Mouse (Mus musculus): Measurements from ENCODE around the gene Ndufa3. TPM values are rescaled to one million over a fixed set of nuclear protein-coding genes. Genes with fewer than 3 reads are reported as not detected.

Ndufa3 gene
- total RNA-seq, 1 experiment from 2014 or later: 163 TPM

DNA sequence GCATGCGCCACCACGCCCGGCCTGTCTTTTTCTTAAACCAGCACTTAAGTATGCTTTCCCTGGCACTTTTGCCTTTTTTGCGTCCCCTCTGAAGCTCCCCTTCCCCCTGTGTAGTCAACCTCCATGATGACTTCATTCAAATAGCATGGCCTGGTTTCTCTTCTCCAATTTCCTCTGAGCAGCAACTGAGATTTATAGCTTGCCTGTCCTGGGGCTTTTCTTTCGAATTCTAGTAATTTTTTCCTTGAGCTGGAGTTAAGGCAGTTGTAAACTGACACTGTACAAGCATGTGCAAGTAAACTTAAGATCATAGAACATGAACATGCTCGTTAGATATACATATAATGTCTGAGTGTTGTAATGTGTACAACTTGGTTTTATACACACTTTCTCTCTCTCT lies 9.8 kb upstream of the Ndufa3 start:
- no peak for ATAC-seq (replicated peaks; ENCODE audit: insufficient number of reproducible peaks, low FRiP score, low TSS enrichment, poor library complexity, severe bottlenecking)

DNA sequence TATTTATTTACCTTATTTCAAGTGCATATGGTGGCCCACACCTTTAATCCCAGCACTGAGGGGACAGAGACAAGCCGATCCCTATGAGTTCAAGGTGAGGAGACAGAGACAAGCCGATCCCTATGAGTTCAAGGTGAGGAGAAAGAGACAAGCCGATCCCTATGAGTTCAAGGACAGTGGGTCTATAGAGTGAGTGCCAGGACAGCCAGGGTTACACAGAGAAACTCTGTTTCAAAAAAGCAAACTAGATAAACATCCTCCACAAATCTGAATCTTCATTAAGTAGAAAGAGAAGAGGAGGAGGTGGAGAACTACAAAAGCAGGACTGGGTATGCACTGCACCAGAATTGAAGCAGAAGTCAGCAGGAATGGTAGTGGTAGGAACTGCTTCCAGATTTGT lies 8.5 kb upstream of the Ndufa3 start:
- no peak for ATAC-seq (replicated peaks; ENCODE audit: insufficient number of reproducible peaks, low FRiP score, low TSS enrichment, poor library complexity, severe bottlenecking)

DNA sequence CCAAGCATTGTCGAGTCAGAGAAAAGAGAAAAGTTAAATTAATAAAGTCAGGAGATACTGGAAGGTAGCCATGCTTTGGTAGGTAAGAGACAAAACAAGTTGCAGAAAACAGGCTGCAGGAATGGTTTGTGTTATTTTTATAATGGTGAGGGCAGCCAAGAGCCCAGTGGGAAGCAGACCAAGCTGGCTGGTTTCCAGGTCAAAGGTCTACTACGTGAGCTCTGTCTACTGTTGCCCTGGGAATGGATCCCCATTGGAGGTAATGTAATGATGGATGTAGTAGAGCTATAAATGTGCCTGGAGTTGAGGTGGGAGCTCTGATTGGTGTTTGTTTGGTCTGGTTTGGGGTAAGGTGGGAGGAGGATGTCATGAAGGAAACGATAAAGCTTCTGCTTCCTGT lies 8.1 kb upstream of the Ndufa3 start:
- ATAC-seq (replicated peaks; ENCODE audit: insufficient number of reproducible peaks, low FRiP score, low TSS enrichment, poor library complexity, severe bottlenecking): no peak

DNA sequence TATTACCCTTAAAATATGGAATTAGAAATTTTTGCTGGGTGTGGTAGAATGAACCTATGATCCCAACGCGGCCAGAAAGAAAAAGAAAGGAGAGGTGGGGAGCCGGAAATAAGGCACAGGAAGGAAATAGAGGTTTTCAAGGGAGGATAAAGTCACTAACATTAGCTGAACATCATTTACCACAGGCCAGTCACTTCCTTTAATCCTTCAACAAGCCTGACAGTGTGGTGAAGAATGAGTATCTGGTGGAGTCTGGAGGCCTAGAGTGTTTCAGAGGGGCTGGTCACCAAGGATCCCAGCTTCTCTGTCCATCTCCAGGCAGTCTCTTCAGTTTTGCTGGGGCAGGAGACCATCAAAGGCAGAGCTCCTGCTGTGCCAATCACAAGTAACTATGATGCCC lies 6.7 kb upstream of the Ndufa3 start:
- no peak for ATAC-seq (replicated peaks; ENCODE audit: insufficient number of reproducible peaks, low FRiP score, low TSS enrichment, poor library complexity, severe bottlenecking)

DNA sequence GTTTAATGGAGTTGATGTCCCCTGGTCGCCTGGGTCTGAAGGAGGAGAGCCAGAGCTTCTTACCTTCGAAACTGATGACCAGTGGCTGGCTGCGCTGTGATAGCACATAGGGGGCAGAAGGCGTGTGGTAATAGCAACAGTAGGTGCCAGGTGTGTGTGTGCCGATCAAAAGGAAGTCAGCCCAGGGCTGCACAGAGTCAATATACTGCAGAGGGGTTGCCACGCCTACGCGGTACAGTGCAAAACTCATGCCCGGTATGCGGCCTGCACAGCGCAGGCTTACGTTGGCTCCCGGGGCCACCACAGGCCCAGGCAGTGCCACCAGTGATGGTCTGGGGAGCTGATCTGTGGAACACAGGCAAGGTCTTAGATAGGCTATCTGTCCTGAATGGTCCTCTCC lies 6.2 kb upstream of the Ndufa3 start:
- ATAC-seq (replicated peaks; ENCODE audit: insufficient number of reproducible peaks, low FRiP score, low TSS enrichment, poor library complexity, severe bottlenecking): no peak

DNA sequence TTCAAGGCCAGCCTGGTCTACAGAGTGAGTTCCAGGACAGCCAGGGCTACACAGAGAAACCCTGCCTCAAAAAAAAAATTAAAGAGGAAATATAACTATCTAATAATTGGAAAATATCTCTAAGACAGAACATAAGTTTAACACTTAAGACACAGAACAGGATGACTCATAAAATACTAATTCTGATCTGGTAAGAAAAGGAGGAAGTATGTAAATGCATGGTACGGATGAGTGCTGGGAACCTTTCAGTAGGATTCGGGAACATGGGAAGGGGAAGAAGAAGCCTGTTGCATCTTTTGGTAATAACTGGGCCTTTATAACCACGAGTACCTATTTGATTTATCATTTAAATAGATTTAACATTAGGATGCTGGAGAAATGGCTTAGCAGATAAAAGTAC lies 3.2 kb upstream of the Ndufa3 start:
- no peak for ATAC-seq (replicated peaks; ENCODE audit: insufficient number of reproducible peaks, low FRiP score, low TSS enrichment, poor library complexity, severe bottlenecking)

DNA sequence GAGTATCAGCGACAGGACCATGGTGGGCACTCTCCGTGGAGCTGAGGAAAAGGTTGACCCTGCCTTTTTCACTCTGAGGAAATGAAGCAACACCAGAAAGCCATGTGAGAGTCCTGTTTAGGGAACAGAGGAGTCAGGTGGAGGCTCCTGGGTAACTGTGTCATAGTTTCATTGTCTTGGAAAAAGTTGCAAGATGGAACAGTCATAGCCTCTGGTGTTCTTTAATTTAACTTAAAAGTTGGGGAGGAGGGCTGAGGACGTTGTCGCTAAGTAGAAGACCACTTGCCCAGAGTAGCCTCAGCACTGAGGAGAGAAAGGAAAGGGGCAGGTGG lies 1.1 kb upstream of the Ndufa3 start, which contains the start of gene Oscar:
Gene Oscar, minus strand, starts transcription at position 101 of the 332 bp plus-strand sequence.
- ATAC-seq (replicated peaks; ENCODE audit: insufficient number of reproducible peaks, low FRiP score, low TSS enrichment, poor library complexity, severe bottlenecking): no peak

DNA sequence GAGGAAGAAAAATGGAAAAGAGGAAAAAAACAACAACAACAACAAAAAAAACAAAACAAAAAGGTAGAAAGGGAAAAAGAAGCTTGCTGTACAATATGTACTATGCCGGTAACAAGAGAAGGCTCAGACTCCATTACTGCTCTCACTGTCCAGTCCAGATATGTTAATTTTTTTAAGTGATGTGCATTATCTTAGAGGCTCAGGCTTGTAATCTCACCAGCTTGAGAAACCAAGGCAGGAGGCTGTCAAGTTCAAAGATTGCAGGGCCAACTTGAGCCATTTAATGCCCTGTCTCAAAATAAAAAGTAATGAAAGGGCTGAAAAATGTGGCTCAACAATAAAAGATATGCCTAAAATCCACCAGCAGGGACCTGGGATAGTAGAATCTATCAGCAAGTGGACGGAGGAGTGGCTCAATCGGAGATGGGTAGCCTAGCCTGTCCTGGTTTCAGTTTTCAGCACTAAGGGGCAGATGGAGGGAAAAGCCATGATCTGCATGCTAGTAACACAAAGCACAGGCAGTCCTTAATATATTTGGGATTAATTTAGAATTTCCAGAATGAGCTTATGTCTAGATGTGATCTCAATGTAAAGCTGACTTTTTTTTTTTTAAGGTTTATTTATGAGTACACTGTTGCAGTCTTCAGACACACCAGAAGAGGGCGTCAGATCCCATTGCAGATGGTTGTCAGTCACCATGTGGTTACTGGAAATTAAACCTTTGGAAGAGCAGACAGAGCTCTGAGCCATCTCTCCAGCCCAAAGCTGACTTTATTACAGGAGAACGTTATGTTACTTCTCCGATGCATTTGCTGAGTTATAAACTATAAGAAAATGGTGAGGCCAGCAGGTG lies 558 bp upstream of the Ndufa3 start:
- ATAC-seq (replicated peaks; ENCODE audit: insufficient number of reproducible peaks, low FRiP score, low TSS enrichment, poor library complexity, severe bottlenecking): no peak

DNA sequence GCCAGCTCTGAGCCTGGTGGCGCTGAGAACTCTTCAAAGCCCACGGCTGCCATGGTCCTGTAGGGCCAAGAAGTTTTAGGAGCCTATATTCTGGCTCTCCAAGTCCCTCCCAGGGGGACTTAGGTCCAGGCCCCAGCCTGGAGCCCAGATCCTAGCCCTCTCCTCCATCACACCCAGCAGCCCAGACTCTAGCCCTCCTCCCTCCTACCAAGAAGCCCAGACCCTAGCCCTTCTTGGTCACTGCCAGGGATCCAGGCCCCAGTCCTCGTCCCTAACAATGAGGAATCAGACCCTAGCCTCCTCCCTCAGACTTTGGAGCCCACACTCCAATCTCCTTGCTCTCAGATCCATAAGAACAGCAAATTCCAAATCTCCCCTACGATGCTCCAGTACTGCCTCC lies 11.9 kb downstream of the Ndufa3 start:
- no peak for ATAC-seq (replicated peaks; ENCODE audit: insufficient number of reproducible peaks, low FRiP score, low TSS enrichment, poor library complexity, severe bottlenecking)

DNA sequence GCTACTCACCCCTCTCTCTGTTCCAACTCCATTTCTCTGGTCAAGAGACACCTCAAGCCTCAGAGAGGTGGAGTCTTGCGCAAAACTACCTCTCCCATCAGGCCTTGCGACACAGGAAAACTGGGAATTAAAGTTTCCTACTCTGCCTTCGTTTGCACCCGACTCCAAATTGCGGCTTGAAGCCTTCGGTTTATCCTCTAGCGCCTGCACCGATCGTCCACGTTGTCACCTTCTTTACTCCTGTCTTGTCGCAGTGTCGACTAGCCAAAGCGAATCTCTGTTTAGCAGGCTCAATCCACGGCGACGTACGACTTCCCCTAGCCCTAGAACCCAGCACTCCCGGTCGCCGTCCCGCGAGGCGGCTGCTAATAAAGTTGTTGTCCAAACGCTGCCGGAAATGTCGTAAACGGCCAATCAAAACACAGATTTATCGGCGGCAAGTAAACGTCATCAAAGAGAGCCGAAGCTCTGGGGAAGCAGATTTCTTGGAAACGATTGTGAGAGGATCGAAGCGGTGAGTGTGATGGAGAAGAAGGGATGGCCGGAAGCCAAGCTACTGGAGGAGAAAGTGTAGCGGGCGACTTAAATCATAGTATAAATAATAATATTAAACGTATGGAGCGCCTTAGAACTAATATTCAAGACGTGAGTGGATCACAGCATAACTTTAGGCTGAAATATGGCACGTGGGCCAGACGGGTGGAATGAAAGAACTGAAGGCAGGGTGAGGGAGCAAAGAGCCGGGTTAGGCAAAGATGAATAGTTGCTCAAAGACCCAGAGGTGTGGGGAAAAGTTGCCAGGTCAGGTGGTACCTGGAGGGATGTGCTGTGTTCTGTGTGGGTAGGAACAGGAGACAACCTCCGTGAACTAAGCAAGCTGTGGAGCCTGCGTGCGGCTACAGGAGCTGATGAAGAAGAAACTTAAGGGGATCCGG lies 12.6 kb downstream of the Ndufa3 start, which contains the start of the genes Tfpt and Prpf31:
Gene Tfpt, minus strand, starts transcription at position 387 of the 935 bp plus-strand sequence.
Gene Prpf31, plus strand, starts transcription at position 443 of the 935 bp plus-strand sequence.
- peak; percentile 85 for ATAC-seq (replicated peaks; ENCODE audit: insufficient number of reproducible peaks, low FRiP score, low TSS enrichment, poor library complexity, severe bottlenecking)

DNA sequence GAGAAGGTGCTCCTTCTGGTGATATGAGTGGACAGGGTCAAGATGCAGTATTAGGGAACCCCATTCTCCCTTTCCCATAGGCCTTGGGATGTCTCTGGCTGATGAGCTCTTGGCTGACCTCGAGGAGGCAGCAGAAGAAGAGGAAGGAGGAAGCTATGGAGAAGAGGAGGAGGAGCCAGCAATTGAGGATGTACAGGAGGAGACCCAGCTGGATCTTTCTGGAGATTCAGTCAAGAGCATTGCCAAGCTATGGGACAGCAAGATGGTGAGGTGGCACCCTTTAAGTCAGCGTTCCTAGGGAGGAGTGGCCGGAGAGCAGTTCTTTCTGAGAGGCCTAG lies 13.3 kb downstream of the Ndufa3 start:
- no peak for ATAC-seq (replicated peaks; ENCODE audit: insufficient number of reproducible peaks, low FRiP score, low TSS enrichment, poor library complexity, severe bottlenecking)

DNA sequence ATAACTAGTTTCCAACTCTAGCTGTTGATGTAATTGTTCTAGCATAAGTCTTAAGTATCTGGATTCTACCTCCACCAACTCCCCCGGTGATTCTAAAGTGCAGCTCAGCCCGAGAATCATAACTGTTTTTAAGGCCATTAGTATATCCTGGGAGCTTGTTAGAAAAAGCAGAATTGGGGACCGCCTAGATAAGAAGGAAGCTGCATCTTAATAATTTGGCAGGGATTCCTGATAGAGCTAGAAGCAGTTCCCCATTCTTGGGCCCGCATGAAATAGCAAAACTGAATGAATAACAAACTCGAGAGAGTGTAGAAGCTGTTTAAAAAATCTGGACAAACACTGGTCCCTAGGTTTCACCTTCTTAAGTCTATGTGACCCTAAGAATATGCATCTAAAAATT lies 26.2 kb downstream of the Ndufa3 start:
- no peak for ATAC-seq (replicated peaks; ENCODE audit: insufficient number of reproducible peaks, low FRiP score, low TSS enrichment, poor library complexity, severe bottlenecking)

DNA sequence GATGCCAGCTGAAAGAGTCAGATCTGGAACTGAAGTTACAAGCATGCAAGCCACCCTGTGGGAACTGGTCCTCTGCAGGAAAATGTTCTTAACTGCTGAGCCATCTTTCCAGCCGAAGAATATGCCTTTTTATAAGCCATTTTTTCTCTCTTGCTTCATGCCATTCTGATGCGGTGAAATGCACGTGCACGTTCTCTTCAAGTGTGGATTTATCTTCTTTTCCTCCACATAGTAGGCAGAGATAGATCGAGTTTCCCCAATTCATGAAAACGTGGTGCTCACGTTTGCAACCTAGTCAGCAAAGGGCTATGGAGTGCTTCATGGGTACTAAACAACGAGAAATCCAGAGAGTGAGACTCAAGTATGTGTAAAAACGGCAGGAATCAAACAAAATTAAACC lies 26.7 kb downstream of the Ndufa3 start:
- ATAC-seq (replicated peaks; ENCODE audit: insufficient number of reproducible peaks, low FRiP score, low TSS enrichment, poor library complexity, severe bottlenecking): no peak

DNA sequence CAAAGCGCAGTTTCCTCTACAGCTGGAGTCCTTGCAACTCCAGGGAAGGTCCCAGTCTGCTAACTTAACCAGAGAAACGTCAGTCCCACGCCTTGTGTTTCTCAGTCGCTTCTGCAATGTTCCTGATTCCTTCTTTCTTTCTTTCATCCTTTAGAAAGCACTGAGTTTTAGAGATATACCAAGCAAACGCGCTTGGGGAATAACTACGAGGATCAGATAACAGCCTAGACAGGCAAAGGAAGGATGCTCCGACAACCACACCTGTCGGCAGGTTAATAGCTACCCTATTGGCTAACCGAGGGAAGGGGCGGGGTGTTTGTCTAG lies 27.1 kb downstream of the Ndufa3 start:
- ATAC-seq (replicated peaks; ENCODE audit: insufficient number of reproducible peaks, low FRiP score, low TSS enrichment, poor library complexity, severe bottlenecking): no peak

DNA sequence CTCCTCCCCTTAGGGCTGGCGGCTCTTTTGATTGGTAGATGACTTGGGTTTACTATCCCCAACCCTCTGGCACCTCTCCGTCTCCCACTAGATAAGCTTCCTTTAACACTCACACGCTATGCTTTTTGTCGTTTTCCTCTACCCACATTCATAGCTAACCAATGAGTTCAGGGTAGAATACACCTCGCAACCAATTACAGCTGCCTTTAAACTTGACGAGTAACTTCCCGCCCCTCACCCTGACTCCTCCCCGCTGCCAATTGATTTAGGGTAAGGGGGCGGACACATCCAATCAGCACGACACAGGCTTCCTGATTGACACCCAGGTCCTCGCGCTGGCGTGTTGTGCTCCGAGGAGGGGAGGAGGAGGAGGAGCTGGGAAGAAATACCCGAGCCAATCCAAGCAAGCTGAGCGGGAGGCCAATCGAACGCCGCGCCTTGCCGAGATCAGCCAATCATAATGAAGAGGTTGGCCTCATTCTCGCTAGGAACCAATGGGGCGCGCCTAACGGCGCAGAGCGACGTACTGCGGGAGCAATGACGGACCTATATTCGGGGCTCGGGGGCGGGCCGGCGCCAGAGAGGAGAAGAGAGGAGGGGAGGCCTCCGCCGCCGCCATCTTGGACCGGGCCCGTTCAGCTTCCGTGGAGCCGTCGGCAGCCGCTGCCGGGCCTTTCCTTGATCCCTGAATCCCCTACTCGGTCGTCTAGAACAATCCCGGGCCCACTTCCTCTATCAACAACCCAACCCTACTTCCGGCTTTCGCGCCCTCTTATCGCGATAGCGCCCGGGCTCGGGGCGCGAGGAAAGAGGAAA lies 27.7 kb downstream of the Ndufa3 start, which contains the start of gene Cnot3:
Gene Cnot3, plus strand, starts transcription at position 597 of the 816 bp plus-strand sequence.
- peak; percentile 92 for ATAC-seq (replicated peaks; ENCODE audit: insufficient number of reproducible peaks, low FRiP score, low TSS enrichment, poor library complexity, severe bottlenecking)

DNA sequence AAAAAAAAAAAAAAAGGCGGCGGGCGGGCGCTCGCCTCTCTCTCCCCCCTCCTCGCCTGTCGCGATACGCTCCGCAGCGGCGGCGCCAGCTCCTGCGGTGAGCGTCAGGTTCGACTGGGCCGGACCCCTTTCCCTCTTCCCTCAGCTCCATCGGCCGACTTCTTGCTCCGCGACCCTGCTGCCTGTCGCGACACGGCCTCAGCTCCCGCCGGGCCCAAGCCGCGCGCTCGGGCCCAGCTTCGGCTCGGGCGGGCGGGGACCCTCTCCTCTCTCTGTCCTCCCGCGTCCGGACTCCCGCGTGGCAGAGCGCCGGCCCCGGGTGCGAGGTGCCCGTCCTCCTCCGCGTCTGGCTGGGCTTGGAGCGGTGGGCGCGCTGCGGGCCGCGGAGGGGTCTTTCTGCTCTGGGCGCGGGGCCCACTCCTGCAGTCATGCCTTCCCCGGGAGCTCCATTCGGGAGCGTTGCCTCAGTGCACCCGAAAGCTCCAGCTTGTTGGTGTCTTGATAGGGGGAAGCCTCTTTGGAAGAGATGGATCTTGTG lies 28.4 kb downstream of the Ndufa3 start:
- ATAC-seq (replicated peaks; ENCODE audit: insufficient number of reproducible peaks, low FRiP score, low TSS enrichment, poor library complexity, severe bottlenecking): no peak

DNA sequence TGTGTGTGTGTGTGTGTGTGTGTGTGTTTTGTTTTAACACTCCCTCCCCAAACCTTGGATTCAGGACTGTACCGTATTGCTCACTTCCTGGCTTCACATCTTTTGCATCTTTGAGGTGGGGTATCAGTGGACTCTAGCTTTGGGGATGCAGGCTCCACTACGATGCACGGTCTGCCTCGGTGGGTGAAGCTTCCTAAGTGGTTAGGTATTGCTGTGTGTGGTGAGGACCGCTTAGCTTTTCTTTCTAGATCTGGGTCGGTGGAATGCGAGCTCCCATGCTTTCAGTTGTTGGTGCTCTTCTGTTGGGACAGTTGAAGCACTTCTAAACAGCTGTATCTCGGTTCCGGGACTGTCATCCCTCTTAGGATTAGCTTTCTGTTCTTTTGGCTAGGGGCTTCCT lies 29.0 kb downstream of the Ndufa3 start:
- no peak for ATAC-seq (replicated peaks; ENCODE audit: insufficient number of reproducible peaks, low FRiP score, low TSS enrichment, poor library complexity, severe bottlenecking)

DNA sequence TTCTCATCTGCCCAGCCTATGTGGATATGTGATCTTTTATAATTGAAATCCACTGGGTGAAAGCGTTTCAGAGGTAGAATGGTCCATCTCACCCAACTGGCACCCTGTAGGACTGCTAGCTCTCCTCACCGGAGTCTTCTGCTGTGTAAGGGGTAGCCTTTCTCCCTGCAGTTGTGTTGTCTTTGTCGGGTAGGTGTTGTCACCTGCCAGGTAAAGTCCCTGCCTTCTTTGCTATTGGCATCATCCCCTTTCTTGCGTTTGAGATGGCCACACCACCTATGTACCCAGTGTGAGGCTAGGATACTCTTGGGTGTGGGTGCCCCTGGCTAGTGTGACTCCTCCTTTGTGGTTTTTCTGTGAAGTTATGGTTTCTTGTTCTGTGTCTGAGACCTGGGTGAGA lies 29.5 kb downstream of the Ndufa3 start:
- no peak for ATAC-seq (replicated peaks; ENCODE audit: insufficient number of reproducible peaks, low FRiP score, low TSS enrichment, poor library complexity, severe bottlenecking)

DNA sequence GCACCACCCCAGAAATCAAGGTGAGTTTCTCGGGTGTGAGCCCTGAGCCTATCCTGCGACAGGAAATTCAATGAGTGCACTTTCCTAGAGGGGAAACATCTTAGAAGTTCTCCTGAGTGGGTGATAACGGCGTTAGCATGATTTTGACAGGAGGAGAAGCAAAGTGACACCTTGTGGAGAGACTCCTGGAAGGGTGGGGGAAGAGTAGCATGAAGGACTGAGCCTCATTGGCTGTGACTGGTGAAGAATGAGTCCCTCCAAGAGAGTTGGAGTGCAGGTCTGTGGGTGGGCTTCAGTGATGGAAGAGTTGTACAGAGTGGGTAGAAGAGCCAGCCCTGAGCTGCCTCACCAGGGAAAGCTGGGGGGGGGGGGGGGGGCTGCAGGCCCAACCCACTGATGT lies 39.8 kb downstream of the Ndufa3 start:
- no peak for ATAC-seq (replicated peaks; ENCODE audit: insufficient number of reproducible peaks, low FRiP score, low TSS enrichment, poor library complexity, severe bottlenecking)
